Mouse (Mus musculus) thymus, adult 2 months (tissue): ENCODE results near the gene Gstp1. TPM values are rescaled to one million over a fixed set of nuclear protein-coding genes. Genes with fewer than 3 reads are reported as not detected.

Experiments
- DNase-seq: peaks from one replicate; pipeline ENCODE4 v3.0.0; 2021
- H3K27ac ChIP-seq: fragments of 200-500 bp; 2 replicates; pipeline ENCODE4 v1.5.1; 2012; ENCODE audit warnings: low read length, control low read depth; ENCODE audit not compliant: control insufficient read depth, insufficient read depth
- H3K27me3 ChIP-seq: fragments of 200-500 bp; 2 replicates; pipeline ENCODE4 v1.6.1; 2012; ENCODE audit warnings: mild to moderate bottlenecking, low read length, moderate library complexity, mixed read lengths; ENCODE audit not compliant: control insufficient read depth, insufficient read depth
- H3K36me3 ChIP-seq: fragments of 200-500 bp; 2 replicates; pipeline ENCODE4 v1.6.1; 2012; ENCODE audit warnings: mild to moderate bottlenecking, low read length, moderate library complexity; ENCODE audit not compliant: control insufficient read depth, insufficient read depth
- H3K4me1 ChIP-seq: fragments of 200-500 bp; replicated peaks from 2 replicates; pipeline ENCODE4 v1.6.1; 2012; ENCODE audit warnings: low read length; ENCODE audit not compliant: control insufficient read depth, insufficient read depth
- H3K4me3 ChIP-seq: fragments of 200-500 bp; 2 replicates; pipeline ENCODE4 v1.5.1; 2012; ENCODE audit warnings: mild to moderate bottlenecking, low read length, control low read depth, moderate library complexity; ENCODE audit not compliant: control insufficient read depth, insufficient read depth
- CTCF ChIP-seq: fragments of 200-500 bp; IDR thresholded peaks from 2 replicates; pipeline ENCODE4 v1.5.1; 2012; ENCODE audit warnings: mild to moderate bottlenecking, control low read depth, low read length, moderate library complexity, borderline replicate concordance; ENCODE audit not compliant: control insufficient read depth, poor library complexity, insufficient read depth; ENCODE audit errors: extremely low read depth
- POLR2A ChIP-seq: fragments of 200-500 bp; IDR thresholded peaks from 2 replicates; pipeline ENCODE4 v1.6.1; 2012; ENCODE audit warnings: mild to moderate bottlenecking, low read length, control low read depth, moderate library complexity; ENCODE audit not compliant: control insufficient read depth, poor library complexity, insufficient read depth; ENCODE audit errors: extremely low read depth
- WGBS: fragments of 180-500 bp; shearing (Covaris S2); methylation state at CpG from one replicate; pipeline ENCODE4 v1.1.7; 2018; 5-methylcytosine and 5-hydroxymethylcytosine counted together
- polyA plus RNA-seq: library from polyadenylated mRNA; depleted of rRNA; stranded (reverse); fragments of >200 nt; gene quantifications from 2 replicates; pipeline ENCODE4 v1.2.3, GENCODE M21; 2012

Gstp1 gene
- polyA plus RNA-seq, 1 experiment: 318 TPM

DNA sequence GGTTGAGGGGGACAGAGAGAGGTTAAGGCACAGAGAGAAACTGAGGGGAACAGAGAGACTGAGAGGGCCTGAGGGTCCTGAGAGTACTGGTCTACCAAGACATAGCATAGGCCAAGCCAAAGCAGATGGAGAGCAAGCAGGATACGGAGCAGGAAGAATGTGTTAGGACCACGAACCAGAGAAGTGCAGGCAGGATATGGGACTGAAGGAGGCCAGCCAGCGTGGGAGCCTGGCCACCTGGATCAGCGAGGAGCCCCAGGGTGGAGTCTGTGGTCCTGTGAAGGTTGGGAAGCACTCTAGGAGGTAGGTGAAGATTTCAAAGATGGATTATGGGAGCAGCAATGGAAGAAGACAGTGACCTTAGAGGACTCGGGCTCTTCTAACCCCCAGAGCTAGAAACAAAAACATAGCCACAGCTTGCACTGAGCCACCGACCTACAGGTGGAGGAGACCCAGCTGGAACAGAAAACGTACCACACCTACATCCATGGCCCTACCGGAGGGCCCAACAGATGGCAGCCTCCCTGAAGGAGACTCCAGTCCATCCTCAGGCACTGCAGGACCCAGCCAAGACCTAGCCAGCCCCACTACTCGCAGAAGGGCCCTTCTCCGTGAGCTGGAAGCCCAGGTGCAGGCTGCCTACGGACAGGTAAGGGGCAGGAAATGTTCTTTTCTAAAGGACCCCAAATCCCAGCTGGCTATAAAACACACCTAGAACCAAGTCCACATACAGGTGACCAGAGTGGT, 44.6 kb upstream of the Gstp1 start:
- Histone ChIP-seq H3K4me3 (no peak overlapping the region), H3K27ac (no peak overlapping the region), H3K36me3 (no peaks in the 10 kb centered on the region), H3K4me1 (no peaks in the 10 kb centered on the region), H3K27me3 (no peaks in the 10 kb centered on the region)
- DNase-seq: no peak
- WGBS: 85% methylated on average over 11 of the region's 11 CpGs
- TF ChIP-seq POLR2A: no peak

DNA sequence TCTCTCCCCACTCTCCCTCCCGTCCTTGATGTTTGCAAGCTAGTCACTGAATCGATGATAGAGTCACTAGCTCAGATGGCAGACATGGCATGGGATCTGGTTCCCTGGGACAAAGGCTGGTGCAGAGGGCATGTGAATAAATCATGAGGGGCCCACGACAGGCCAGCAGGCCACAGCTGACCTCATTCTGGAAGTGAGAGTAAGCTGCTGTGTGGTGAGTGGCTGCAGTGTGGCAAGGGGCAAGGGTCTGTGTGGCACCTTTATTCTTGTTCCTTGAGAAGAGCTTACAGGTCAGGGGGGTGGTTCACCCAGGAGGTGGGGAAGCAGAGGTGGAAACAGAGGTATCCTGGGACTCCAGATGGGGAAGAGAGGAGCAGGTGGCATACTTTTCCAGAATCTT, 43.6 kb upstream of the Gstp1 start, which contains the start of gene Cabp2:
Gene Cabp2, plus strand, starts transcription at position 185 of the 400 bp plus-strand sequence.
- DNase-seq: no peak
- Histone ChIP-seq H3K27me3 (no peaks in the 10 kb centered on the region), H3K4me1 (no peaks in the 10 kb centered on the region), H3K4me3 (no peak within 1 kb of the TSS), H3K36me3 (no peaks in the 10 kb centered on the region), H3K27ac (no peak within 1 kb of the TSS)
- 86% methylated on average over 3 of the region's 3 CpGs for WGBS
- TF ChIP-seq POLR2A (no peak), CTCF (no peak)

DNA sequence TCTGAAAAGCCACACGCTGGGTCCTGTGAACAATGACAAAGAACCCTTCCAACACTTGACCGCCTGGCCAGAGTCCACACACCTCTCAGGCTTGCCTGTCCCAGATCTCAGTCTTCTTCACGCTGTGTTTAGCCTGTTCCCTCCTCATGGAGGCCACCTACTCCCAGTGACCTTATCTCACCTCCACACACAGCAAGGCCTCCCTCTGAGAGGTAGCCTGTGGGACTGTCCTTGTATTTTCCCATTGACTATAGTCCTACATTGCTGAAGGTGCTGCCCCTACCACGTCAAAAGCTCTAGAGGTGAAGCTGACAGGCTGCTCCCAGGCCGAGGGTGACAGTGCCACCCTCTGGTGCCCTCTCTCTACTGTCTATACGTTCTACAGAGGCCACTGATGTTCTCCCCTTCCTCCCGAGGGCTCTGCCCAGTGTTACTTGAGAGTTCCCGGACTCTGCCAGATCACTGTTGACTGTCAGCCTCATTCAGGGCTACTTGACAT, 42.8 kb upstream of the Gstp1 start:
- no peak for DNase-seq
- H3K36me3 ChIP-seq: no peaks in the 10 kb centered on the region
- no peaks in the 10 kb centered on the region for H3K27me3 ChIP-seq
- WGBS: 50% methylated on average over 8 of the region's 8 CpGs
- no peaks in the 10 kb centered on the region for H3K4me1 ChIP-seq
- no peak overlapping the region for H3K4me3 ChIP-seq
- H3K27ac ChIP-seq: no peak overlapping the region
- TF ChIP-seq POLR2A (no peak), CTCF (peak; percentile 13; the same call in 1 of the 2 replicates)

GRCm38 (mm10) chr19:4079594-4079993, 41.8 kb upstream of the Gstp1 start:
- Histone ChIP-seq H3K4me1 (no peaks in the 10 kb centered on the region), H3K27me3 (no peaks in the 10 kb centered on the region), H3K27ac (no peak overlapping the region), H3K4me3 (no peak overlapping the region), H3K36me3 (no peaks in the 10 kb centered on the region)
- TF ChIP-seq CTCF: no peak
- TF ChIP-seq POLR2A: no peak
- DNase-seq: no peak
- WGBS: 91% methylated on average over 1 of the region's 1 CpGs

- DNase-seq: no peak
- TF ChIP-seq CTCF: no peak
- TF ChIP-seq POLR2A: no peak
- Histone ChIP-seq H3K4me3 (no peak overlapping the region), H3K27me3 (no peaks in the 10 kb centered on the region), H3K27ac (no peak overlapping the region), H3K4me1 (no peaks in the 10 kb centered on the region), H3K36me3 (no peaks in the 10 kb centered on the region)
- WGBS: 100% methylated on average over 1 of the region's 1 CpGs
Measured at GRCm38 (mm10) chr19:4075531-4075930, 37.7 kb upstream of the Gstp1 start.

GRCm38 (mm10) chr19:4072706-4073424, 35.1 kb upstream of the Gstp1 start:
- TF ChIP-seq POLR2A (no peak), CTCF (no peak)
- Histone ChIP-seq H3K27ac (no peak overlapping the region), H3K27me3 (no peaks in the 10 kb centered on the region), H3K36me3 (no peaks in the 10 kb centered on the region), H3K4me1 (no peaks in the 10 kb centered on the region), H3K4me3 (no peak overlapping the region)
- WGBS: 97% methylated on average over 6 of the region's 6 CpGs
- no peak for DNase-seq

- Histone ChIP-seq H3K27ac (no peak overlapping the region), H3K36me3 (no peaks in the 10 kb centered on the region), H3K27me3 (no peaks in the 10 kb centered on the region), H3K4me3 (no peak overlapping the region), H3K4me1 (peaks cover 1% of the 10 kb centered on the region; the same call in 1 of the 2 replicates)
- TF ChIP-seq CTCF (no peak), POLR2A (no peak)
- DNase-seq: no peak
- WGBS: 94% methylated on average over 6 of the region's 6 CpGs
Measured at GRCm38 (mm10) chr19:4071406-4071805, 33.6 kb upstream of the Gstp1 start.
